Mouse (Mus musculus) heart, adult 2 months (tissue): ENCODE data around the gene Thnsl1. TPM values are rescaled to one million over a fixed set of nuclear protein-coding genes. Genes with fewer than 3 reads are reported as not detected.

Experiments used
- DNase-seq, 2 experiments: peaks; one replicate each; pipeline ENCODE4 v3.0.0; 2021
- H3K27ac ChIP-seq: fragments of 200-600 bp; 2 replicates; pipeline ENCODE4 v1.8.1; 2022
- H3K27me3 ChIP-seq: fragments of 200-500 bp; 2 replicates; pipeline ENCODE4 v1.6.1; 2012; ENCODE audit warnings: mild to moderate bottlenecking, low read length, inconsistent platforms, mixed read lengths; ENCODE audit not compliant: control insufficient read depth, insufficient read depth
- H3K36me3 ChIP-seq: fragments of 200-500 bp; 2 replicates; pipeline ENCODE4 v1.6.1; 2012; ENCODE audit warnings: low read length, inconsistent platforms; ENCODE audit not compliant: control insufficient read depth, insufficient read depth
- H3K4me1 ChIP-seq: fragments of 200-500 bp; 2 replicates; pipeline ENCODE4 v1.6.1; 2011; ENCODE audit warnings: low read length; ENCODE audit not compliant: control insufficient read depth, insufficient read depth
- H3K4me3 ChIP-seq: fragments of 200-600 bp; 2 replicates; pipeline ENCODE4 v1.8.1; 2022
- H3K79me2 ChIP-seq: fragments of 200-500 bp; replicated peaks from 2 replicates; pipeline ENCODE4 v1.6.1; 2012; ENCODE audit warnings: mild to moderate bottlenecking, inconsistent platforms, low read length, moderate library complexity, mixed read lengths; ENCODE audit not compliant: control insufficient read depth, insufficient read depth
- H3K9ac ChIP-seq: fragments of 200-500 bp; 2 replicates; pipeline ENCODE4 v1.6.1; 2012; ENCODE audit warnings: low read depth, mild to moderate bottlenecking, control low read depth, inconsistent platforms, low read length, mixed read lengths
- CTCF ChIP-seq: fragments of 200-600 bp; IDR thresholded peaks from 2 replicates; pipeline ENCODE4 v1.8.1; 2022; ENCODE audit warnings: antibody characterized with exemption, mild to moderate bottlenecking, moderate library complexity
- EP300 ChIP-seq: fragments of 200-500 bp; IDR thresholded peaks from 2 replicates; pipeline ENCODE4 v1.6.1; 2011; ENCODE audit warnings: low read depth, low read length, control low read depth; ENCODE audit not compliant: insufficient read depth
- POLR2A ChIP-seq: fragments of 200-500 bp; IDR thresholded peaks from 2 replicates; pipeline ENCODE4 v1.6.1; 2011; ENCODE audit warnings: mild to moderate bottlenecking, low read depth, low read length, control low read depth; ENCODE audit not compliant: insufficient read depth
- WGBS: fragments of 180-500 bp; shearing (Covaris S2); methylation state at CpG from one replicate; pipeline ENCODE4 v1.1.7; 2018; 5-methylcytosine and 5-hydroxymethylcytosine counted together
- intact Hi-C: fragments of 180-260 bp; cut with DNase I; formaldehyde crosslinking; loops from one replicate; pipeline ENCODE4 v1.15.1; 2025
- polyA plus RNA-seq: library from polyadenylated mRNA; depleted of rRNA; stranded (reverse); fragments of >200 nt; gene quantifications from 2 replicates; pipeline ENCODE4 v1.2.3, GENCODE M21; 2012
- total RNA-seq, 2 experiments: library from RNA; stranded (reverse); gene quantifications; 2 replicates each; pipeline ENCODE4 v1.2.3; 2021

Thnsl1 gene
- total and polyA plus RNA-seq, 3 experiments, result 4.4 to 7.7 (median 6.8) TPM

DNA sequence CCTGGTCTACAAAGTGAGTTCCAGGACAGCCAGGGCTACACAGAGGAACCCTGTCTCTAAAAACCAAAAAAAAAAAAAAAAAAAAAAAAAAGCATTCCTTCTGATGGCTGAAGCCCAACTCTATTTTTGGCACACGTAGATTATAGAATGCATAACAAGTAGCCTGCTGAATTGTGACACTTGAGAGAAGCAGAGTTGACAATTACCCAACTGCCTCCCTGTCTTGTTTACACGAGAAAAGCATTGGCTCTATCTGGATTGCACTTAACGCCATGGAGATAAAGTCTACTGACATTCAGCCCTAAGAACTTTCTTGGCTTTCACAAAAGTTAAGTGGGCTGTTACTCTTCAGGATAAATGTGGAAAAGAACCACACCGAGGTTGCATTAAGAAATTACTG is 39.5 kb downstream of the Thnsl1 start:
- Histone ChIP-seq H3K27me3 (no peaks in the 10 kb centered on the region), H3K4me1 (no peaks in the 10 kb centered on the region), H3K27ac (no peak overlapping the region), H3K4me3 (no peak overlapping the region), H3K36me3 (no peaks in the 10 kb centered on the region), H3K79me2 (no peaks in the 10 kb centered on the region), H3K9ac (no peak overlapping the region)
- no peak for TF ChIP-seq POLR2A
- TF ChIP-seq CTCF, result no peak
- TF ChIP-seq EP300, result no peak
- WGBS, result 33% methylated on average over 4 of the region's 4 CpGs
- intact Hi-C loops, result no loop called here
- no peak for DNase-seq

DNA sequence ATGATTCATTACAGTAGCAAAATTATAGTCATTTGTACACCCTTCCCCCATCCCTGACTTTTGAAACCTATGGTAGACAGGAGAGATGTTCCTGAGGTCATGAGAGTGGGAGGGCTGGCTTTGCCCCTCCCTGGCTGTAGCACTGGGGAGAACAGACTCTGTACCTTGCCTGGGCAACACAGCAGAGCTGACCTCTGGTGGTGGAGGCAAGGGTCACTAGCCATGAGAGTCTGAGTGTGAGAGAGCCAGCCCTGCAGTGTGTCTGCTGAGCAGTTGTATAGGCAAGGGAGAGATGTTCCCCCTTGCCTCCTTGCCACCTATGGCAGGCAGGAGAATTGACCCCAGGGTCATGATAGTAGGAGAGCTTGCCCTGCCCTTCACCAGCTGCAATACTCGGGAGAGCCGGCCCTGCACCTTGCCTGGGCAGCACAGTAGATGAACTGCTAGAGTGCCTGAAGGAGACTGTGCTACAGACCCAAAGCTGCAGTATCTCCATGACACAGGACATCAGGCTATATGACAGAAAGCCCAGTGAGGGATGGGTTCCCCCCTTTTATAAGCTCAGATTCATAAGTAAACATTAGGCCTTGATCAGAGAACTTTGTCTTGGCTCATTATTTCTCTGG is 40.1 kb downstream of the Thnsl1 start:
- DNase-seq, result no peak
- H3K27ac ChIP-seq, result no peak overlapping the region
- intact Hi-C loops, result no loop called here
- no peak for TF ChIP-seq POLR2A
- no peak for TF ChIP-seq EP300
- TF ChIP-seq CTCF, result no peak
- H3K79me2 ChIP-seq, result no peaks in the 10 kb centered on the region
- 78% methylated on average over 2 of the region's 2 CpGs for WGBS
- no peaks in the 10 kb centered on the region for H3K27me3 ChIP-seq
- H3K9ac ChIP-seq, result no peak overlapping the region
- no peaks in the 10 kb centered on the region for H3K4me1 ChIP-seq
- H3K4me3 ChIP-seq, result no peak overlapping the region
- no peaks in the 10 kb centered on the region for H3K36me3 ChIP-seq

- H3K27ac ChIP-seq, result no peak overlapping the region
- H3K36me3 ChIP-seq, result no peaks in the 10 kb centered on the region
- TF ChIP-seq EP300 (no peak), POLR2A (no peak), CTCF (no peak)
- intact Hi-C loops, result no loop called here
- no peak for DNase-seq
- WGBS, result 67% methylated on average over 3 of the region's 3 CpGs
- no peaks in the 10 kb centered on the region for H3K79me2 ChIP-seq
- H3K9ac ChIP-seq, result no peak overlapping the region
- no peaks in the 10 kb centered on the region for H3K4me1 ChIP-seq
- no peak overlapping the region for H3K4me3 ChIP-seq
- no peaks in the 10 kb centered on the region for H3K27me3 ChIP-seq
Measured at GRCm38 (mm10) chr2:21253644-21254043, 48.1 kb downstream of the Thnsl1 start.

DNA sequence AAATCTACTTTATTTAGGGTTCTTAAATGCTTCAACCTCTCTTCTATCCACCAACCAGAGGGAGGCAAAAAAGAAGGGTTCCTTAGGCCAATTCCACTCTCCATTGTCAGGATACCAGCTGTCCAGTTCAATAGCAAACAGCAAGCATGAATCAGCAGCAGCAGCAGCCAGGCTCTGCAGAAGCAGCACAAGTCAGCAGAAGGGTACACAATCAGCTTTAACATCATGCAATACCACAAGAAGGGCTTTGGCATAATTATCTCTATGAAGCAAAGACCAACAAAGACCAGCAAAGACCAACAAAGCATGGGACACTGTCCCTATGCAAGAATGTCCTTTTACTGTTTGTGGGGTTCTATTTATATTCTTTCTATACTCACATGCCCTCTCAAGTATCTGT is 48.8 kb downstream of the Thnsl1 start:
- H3K9ac ChIP-seq, result no peak overlapping the region
- H3K4me1 ChIP-seq, result no peaks in the 10 kb centered on the region
- H3K27me3 ChIP-seq, result no peaks in the 10 kb centered on the region
- no peak overlapping the region for H3K4me3 ChIP-seq
- H3K36me3 ChIP-seq, result no peaks in the 10 kb centered on the region
- TF ChIP-seq CTCF (no peak), EP300 (no peak), POLR2A (no peak)
- intact Hi-C loops, result no loop called here
- H3K27ac ChIP-seq, result no peak overlapping the region
- DNase-seq, result no peak
- no peaks in the 10 kb centered on the region for H3K79me2 ChIP-seq

- DNase-seq, result no peak
- Histone ChIP-seq H3K9ac (no peak overlapping the region), H3K36me3 (no peaks in the 10 kb centered on the region), H3K79me2 (no peaks in the 10 kb centered on the region), H3K27me3 (no peaks in the 10 kb centered on the region), H3K4me3 (no peak overlapping the region), H3K4me1 (no peaks in the 10 kb centered on the region), H3K27ac (no peak overlapping the region)
- TF ChIP-seq EP300, result no peak
- no peak for TF ChIP-seq POLR2A
- no peak for TF ChIP-seq CTCF
- intact Hi-C loops, result no loop called here
- 46% methylated on average over 4 of the region's 4 CpGs for WGBS
Measured at GRCm38 (mm10) chr2:21258281-21258680, 52.8 kb downstream of the Thnsl1 start.

DNA sequence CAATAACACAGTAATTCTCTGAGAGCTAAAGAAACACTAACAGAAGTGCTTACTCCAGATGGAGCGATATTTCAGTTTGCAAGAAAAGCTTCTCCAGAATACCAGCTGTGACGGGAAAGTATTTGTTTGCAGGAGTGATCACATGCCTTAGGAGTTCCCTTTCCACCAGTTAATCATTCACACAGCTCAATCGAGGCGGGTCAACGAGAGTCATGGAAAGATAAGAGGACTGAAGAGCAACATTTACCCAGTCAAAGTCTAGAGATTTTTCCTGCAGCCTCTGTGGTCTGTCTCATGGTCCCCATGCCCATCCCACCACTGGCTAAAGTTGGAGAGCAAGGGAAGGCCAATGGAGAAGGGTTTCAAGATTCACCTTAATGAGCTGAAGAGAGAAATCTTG is 53.6 kb downstream of the Thnsl1 start:
- no peak for DNase-seq
- TF ChIP-seq EP300, result no peak
- no peak for TF ChIP-seq CTCF
- no peak for TF ChIP-seq POLR2A
- Histone ChIP-seq H3K4me3 (no peak overlapping the region), H3K79me2 (no peaks in the 10 kb centered on the region), H3K27me3 (no peaks in the 10 kb centered on the region), H3K27ac (no peak overlapping the region), H3K4me1 (no peaks in the 10 kb centered on the region), H3K9ac (no peak overlapping the region), H3K36me3 (no peaks in the 10 kb centered on the region)
- intact Hi-C loops, result no loop called here
- WGBS, result 41% methylated on average over 5 of the region's 5 CpGs
